Mouse (Mus musculus) megakaryocyte, embryonic 14.5 days (primary cell): ENCODE measurements around the gene Slc5a11.

Experiments
- FLI1 ChIP-seq: IDR thresholded peaks from 2 replicates; pipeline ENCODE4 v1.6.1; 2012; ENCODE audit warnings: low read length, inconsistent platforms, mixed read lengths
- GATA1 ChIP-seq: IDR thresholded peaks from 3 replicates; pipeline ENCODE4 v1.6.1; 2012; ENCODE audit warnings: mixed read lengths, low read length, inconsistent platforms, borderline replicate concordance

DNA sequence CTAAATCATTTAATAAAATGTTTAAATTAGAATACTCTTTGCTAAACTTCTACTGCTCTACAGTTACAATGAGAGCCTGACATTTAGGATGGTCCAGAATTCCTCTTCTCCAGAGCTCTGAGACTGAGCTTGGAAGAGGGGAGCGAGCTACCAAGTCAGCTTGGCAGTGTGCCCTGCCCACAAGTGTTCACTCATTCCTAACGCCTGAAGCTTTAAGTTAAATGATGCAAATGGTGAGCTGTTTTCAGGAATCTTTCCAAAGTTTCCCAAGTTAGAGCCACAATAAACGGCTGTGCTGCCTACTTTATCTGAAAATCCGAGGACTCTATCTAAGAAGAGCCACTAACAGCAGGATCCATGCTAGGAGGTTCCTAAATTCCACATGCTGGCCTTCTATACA lies 69.2 kb downstream of the Slc5a11 start:
- TF ChIP-seq GATA1 = no peak
- no peak for TF ChIP-seq FLI1
